Mouse (Mus musculus): ENCODE measurements around the gene Gm10912.
A peak's percentile ranks its signal among the peaks of the same experiment; 100 is the strongest.
"Not testable (repeated sequence)": the region's sequence is repeated elsewhere in the genome, so short reads cannot be mapped to it uniquely, and the experiment has no call there.

Gm10912 gene

GRCm38 (mm10) chr2:104068450-104068849 lies 2.8 kb downstream of the Gm10912 start, which contains the start of gene Gm10799:
Gene Gm10799, minus strand, starts transcription at chr2:104068550.
- not testable (repeated sequence) for DNase-seq (ENCODE audit: low spot score)

GRCm38 (mm10) chr2:104069704-104070185 lies 4.1 kb downstream of the Gm10912 start, which contains the start of gene Cd59b:
Gene Cd59b, plus strand, starts transcription at chr2:104069849.
- DNase-seq (ENCODE audit: low spot score): peak; percentile 59

DNA sequence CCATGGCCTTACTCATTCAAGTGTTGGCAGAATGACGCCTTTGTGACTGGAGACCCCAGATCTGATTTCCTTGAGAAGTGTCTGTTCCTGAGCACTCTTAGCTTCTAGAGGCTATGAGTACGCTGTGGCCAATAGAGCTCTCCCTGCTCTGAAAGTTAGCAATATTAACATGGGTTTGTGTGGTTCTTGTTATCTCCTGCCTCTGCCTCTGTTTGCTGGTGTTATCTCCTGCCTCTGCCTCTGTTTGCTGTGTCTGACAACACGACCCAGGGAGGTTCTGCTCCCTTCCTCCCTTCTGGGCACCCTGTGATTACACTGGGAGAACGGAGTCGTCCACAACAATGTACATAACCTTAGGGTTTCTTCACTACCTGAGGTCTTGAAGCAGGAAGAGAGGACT lies 12.7 kb downstream of the Gm10912 start:
- DNase-seq (ENCODE audit: low spot score): not testable (repeated sequence)

DNA sequence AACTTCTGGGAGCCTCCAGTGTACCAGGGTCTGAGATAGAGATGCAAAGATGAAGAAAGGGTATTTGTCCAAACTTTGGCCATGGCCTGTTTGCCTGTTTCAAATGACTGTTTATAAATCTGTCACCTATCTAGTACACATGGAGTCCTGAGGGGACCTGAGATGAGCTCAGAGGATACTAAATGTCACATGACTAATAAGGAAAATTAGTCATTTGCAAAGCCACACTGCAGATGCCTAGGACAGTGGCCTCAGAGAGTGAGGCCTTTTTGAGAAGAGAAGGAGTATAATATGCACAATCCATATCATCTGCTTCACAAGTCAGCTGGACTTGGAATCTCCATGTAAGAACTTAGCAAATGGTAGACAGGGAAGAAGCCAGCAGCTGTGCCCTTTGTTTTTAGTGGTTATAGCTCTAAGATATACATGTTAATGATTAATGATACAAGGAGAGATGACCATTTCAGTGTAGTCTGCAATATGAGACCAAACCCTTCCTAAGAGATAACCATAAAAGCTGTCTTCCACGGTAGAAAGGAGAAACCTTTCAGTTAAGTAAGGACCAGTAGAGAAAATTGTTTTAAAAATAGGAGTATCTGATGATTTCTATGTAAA lies 15.9 kb downstream of the Gm10912 start:
- not testable (repeated sequence) for DNase-seq (ENCODE audit: low spot score)

DNA sequence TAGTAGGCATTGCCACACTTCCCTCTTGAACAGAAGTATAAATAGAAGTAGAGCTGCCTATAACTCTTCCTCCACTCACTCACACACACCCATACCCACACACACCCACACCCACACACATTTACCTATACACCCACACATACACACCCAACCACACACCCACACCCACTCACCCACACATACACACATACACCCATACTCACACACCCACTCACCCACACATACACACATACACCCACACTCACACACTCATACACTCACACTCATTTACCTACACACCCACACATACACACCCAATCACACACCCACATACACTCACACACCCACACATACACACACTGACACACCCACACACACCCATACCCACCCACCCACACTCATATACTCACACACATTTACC lies 16.8 kb downstream of the Gm10912 start:
- no peak for DNase-seq (ENCODE audit: low spot score)

GRCm38 (mm10) chr2:104084027-104084426 lies 18.4 kb downstream of the Gm10912 start:
- not testable (repeated sequence) for DNase-seq (ENCODE audit: low spot score)

GRCm38 (mm10) chr2:104087562-104087961 lies 21.9 kb downstream of the Gm10912 start:
- not testable (repeated sequence) for DNase-seq (ENCODE audit: low spot score)

GRCm38 (mm10) chr2:104093305-104093704 lies 27.7 kb downstream of the Gm10912 start:
- no peak for DNase-seq (ENCODE audit: low spot score)

DNA sequence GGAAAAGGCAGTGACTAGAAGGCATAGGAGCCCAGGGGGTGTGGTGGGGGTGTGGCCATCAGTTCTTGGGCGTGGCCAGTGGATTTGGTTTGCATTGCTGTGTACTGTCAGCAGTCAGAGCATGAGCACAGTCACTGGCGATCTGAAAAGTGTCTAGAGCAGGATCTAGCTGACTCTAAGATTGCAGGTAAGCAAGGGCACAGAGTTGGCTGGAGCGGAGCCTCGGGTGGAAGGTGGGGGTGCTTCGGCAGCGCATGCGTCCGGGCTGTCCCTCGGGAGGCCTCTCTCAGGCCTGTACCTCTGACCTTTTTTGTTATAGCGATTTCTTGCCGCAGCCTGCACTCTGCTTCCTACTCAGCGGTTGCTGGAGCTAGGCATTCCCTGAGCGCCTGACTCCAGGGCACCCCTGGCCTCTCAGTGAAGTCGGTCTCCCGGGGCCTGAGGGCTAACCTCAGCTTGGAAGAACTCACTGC lies 30.2 kb downstream of the Gm10912 start, which contains the start of gene Cd59a:
Cd59a (plus strand) TSS at position 61 of the 473 bp plus-strand sequence.
- peak; percentile 76 for DNase-seq (ENCODE audit: low spot score)

DNA sequence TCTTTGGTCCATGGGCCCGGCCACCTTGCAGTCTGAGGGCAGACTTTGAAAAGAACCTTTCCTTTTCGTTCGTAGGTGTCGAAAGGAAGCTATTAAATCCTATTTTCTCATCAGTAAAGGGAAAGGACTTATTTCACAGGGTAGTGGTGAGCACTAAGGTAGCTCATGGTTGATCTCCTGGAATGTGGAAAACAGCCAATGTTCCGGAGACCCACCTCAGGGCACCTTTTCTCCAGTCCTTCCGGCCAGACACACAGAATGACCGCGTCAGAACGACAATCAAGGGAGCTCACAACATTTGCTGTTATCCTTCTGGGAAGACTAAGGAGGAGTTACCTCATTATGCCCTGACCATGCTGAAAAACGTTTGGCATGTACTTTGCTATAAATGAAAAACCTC lies 30.6 kb downstream of the Gm10912 start:
- no peak for DNase-seq (ENCODE audit: low spot score)

GRCm38 (mm10) chr2:104096796-104097195 lies 31.2 kb downstream of the Gm10912 start:
- DNase-seq (ENCODE audit: low spot score): not testable (repeated sequence)

DNA sequence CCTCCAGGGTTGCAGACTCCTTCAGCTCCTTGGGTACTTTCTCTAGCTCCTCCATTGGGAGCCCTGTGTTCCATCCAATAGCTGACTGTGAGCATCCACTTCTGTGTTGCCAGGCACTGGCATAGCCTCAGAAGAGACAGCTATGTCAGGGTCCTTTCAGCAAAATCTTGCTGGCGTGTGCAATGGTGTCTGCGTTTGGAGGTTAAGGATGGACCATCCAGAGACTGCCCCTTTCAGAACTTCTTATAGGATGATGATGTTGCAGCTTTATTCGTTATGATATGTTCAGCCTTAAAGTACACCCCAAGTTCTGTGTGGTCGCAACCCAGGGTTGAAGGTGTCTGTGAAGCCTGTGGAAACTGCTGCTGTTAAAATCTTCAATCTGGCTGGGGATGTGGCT lies 31.8 kb downstream of the Gm10912 start:
- DNase-seq (ENCODE audit: low spot score): not testable (repeated sequence)

GRCm38 (mm10) chr2:104098529-104099230 lies 33.1 kb downstream of the Gm10912 start:
- no peak for DNase-seq (ENCODE audit: low spot score)

GRCm38 (mm10) chr2:104099231-104099585 lies 33.6 kb downstream of the Gm10912 start:
- DNase-seq (ENCODE audit: low spot score): no peak

DNA sequence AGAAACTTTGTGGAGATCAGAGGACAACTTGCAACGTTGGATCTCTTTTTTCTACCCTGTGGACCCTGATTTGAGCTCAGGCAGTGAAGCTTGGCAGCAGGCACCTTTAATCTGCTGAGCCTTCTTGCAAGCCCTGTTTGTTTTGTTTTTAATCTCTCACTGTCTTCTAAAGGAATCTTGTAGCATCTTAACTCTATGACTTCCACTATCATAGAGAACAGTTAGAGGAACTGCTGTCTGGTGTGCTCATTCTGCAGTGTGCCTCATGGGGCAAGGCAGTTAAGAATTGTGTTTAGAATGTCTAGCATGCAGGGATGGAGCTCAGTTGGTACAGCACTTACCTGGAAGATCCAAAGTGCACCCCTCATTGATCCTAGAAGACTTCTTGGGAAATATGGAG lies 34.3 kb downstream of the Gm10912 start:
- DNase-seq (ENCODE audit: low spot score): no peak

- no peak for DNase-seq (ENCODE audit: low spot score)
Observed at GRCm38 (mm10) chr2:104104800-104105199, 39.2 kb downstream of the Gm10912 start.

DNA sequence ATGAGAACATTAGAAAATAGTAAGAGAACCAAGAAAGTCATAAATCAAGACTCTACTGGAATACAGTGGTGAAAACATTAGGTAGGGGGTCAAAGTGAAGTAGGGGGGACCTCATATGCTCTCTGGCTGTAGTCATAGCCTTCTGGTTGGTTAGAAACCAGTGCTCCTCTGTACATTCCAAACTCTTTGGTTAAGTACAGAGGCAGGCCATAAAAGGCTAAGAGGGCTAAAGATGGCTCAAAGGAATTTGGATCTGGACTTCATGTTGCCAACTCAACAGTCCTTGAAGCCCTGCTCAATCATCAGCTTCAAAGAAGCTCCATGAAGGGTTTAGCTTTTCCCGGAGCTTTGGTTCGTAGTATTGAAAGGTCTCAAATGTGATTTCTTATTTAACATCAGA lies 43.4 kb downstream of the Gm10912 start:
- DNase-seq (ENCODE audit: low spot score): not testable (repeated sequence)

- no peak for DNase-seq (ENCODE audit: low spot score)
Observed at GRCm38 (mm10) chr2:104109528-104109927, 43.9 kb downstream of the Gm10912 start.

DNA sequence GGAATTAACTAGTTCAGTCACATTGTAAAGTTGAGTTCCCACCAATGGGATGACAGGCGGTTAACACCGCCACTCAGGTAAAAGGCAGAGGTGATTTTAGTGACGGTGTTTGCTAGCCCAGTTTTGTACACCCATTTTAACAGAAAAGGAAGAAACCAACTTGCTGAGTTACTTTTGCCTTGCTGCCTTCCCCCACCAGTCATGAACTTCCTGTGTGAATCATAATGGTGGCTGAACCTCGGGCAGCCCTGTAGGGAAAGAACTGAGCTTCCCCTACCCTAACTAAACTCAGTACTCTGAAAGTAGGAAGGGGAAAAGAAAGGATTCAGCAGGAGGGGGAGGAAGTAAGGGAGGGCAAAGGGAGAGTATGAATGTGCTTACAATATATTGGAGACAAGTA lies 44.4 kb downstream of the Gm10912 start:
- DNase-seq (ENCODE audit: low spot score): no peak

DNA sequence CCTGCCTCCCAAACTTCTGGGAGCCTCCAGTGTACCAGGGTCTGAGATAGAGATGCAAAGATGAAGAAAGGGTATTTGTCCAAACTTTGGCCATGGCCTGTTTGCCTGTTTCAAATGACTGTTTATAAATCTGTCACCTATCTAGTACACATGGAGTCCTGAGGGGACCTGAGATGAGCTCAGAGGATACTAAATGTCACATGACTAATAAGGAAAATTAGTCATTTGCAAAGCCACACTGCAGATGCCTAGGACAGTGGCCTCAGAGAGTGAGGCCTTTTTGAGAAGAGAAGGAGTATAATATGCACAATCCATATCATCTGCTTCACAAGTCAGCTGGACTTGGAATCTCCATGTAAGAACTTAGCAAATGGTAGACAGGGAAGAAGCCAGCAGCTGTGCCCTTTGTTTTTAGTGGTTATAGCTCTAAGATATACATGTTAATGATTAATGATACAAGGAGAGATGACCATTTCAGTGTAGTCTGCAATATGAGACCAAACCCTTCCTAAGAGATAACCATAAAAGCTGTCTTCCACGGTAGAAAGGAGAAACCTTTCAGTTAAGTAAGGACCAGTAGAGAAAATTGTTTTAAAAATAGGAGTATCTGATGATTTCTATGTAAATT lies 45.7 kb downstream of the Gm10912 start:
- not testable (repeated sequence) for DNase-seq (ENCODE audit: low spot score)

DNA sequence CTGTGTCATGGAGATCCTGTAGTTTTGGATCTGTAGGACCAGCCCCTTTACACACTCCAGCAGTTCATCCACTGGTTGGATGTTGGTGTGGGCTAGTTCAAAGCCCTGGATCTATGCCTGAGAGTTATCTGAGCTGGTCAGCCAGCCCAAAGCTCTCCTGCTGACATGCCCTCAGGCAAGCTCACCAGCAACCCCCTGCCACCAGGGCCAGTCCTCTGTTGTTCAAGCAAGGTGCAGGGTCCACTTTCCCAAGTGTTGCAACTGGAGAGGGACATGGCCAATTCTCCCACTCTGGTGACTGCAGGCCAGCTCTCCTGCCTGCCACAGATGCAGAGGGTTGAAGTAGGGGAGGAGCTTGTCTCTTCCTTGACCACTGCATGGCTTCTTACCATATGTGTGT lies 47.9 kb downstream of the Gm10912 start:
- DNase-seq (ENCODE audit: low spot score): not testable (repeated sequence)

DNA sequence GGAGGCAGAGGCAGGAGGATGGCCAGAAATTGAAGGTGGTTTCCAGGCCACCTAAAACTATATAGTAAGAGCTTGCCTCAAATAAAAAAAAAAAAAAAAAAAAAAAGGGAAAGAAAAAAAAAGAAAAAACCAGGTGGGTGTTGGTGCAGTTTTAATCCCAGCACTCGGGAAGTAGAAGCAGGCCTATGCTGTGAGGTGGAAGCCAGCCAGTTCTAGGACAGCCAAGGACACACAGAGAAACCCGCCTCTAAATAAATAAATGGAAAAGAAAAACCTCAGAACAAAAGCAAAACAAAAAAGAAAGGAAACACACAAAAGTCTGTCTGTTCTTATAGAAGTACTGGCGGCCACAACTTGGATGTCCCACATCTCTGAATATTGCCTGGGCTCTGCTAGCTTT lies 49.3 kb downstream of the Gm10912 start:
- no peak for DNase-seq (ENCODE audit: low spot score)
